Mouse (Mus musculus): ENCODE results near the gene Tnks2. TPM values are rescaled to one million over a fixed set of nuclear protein-coding genes. Genes with fewer than 3 reads are reported as not detected.
"Not testable (repeated sequence)": the region's sequence is repeated elsewhere in the genome, so short reads cannot be mapped to it uniquely, and the experiment has no call there.

Gene Tnks2
- polyA plus RNA-seq, 1 experiment from 2014 or later = 60.5 TPM

GRCm38 (mm10) chr19:36818141-36818885 lies 15.7 kb upstream of the Tnks2 start:
- Histone ChIP-seq H3K4me1 (ENCODE audit: control insufficient read depth, insufficient read depth, low read length) (no peaks in the 10 kb centered on the region), H3K9ac (ENCODE audit: low read depth, low read length) (peak overlapping the region; percentile 61), H3K9me3 (replicated peaks; ENCODE audit: control insufficient read depth, low read length) (no peaks in the 10 kb centered on the region), H3K36me3 (ENCODE audit: control insufficient read depth, insufficient read depth, low read length) (no peaks in the 10 kb centered on the region), H3K4me3 (ENCODE audit: low read depth, low read length) (peak overlapping the region; percentile 47), H3K4me2 (peak overlapping the region; percentile 70), H3K27me3 (ENCODE audit: control insufficient read depth, insufficient read depth, low read length) (no peaks in the 10 kb centered on the region), H3K27ac (ENCODE audit: low read depth, low read length) (peak overlapping the region; percentile 29; the same call in 1 of the 2 replicates)
- peak; percentile 42 for ATAC-seq (replicated peaks; ENCODE audit: insufficient number of reproducible peaks, low FRiP score, low TSS enrichment)
- WGBS (ENCODE audit: insufficient replicate concordance) = 7% methylated on average over 22 of the region's 22 CpGs

GRCm38 (mm10) chr19:36819199-36819598 lies 14.8 kb upstream of the Tnks2 start:
- H3K9me3 ChIP-seq (replicated peaks; ENCODE audit: control insufficient read depth, low read length) = no peaks in the 10 kb centered on the region
- H3K36me3 ChIP-seq (ENCODE audit: control insufficient read depth, insufficient read depth, low read length) = no peaks in the 10 kb centered on the region
- H3K4me1 ChIP-seq (ENCODE audit: control insufficient read depth, insufficient read depth, low read length) = no peaks in the 10 kb centered on the region
- H3K4me3 ChIP-seq (ENCODE audit: low read depth, low read length) = no peak overlapping the region
- H3K27me3 ChIP-seq (ENCODE audit: control insufficient read depth, insufficient read depth, low read length) = no peaks in the 10 kb centered on the region
- no peak overlapping the region for H3K4me2 ChIP-seq
- H3K9ac ChIP-seq (ENCODE audit: low read depth, low read length) = no peak overlapping the region
- 77% methylated on average over 6 of the region's 6 CpGs for WGBS (ENCODE audit: insufficient replicate concordance)
- no peak overlapping the region for H3K27ac ChIP-seq (ENCODE audit: low read depth, low read length)
- no peak for ATAC-seq (replicated peaks; ENCODE audit: insufficient number of reproducible peaks, low FRiP score, low TSS enrichment)

- H3K4me2 ChIP-seq = no peak overlapping the region
- no peak overlapping the region for H3K4me3 ChIP-seq (ENCODE audit: low read depth, low read length)
- no peak overlapping the region for H3K9ac ChIP-seq (ENCODE audit: low read depth, low read length)
- H3K9me3 ChIP-seq (replicated peaks; ENCODE audit: control insufficient read depth, low read length) = no peaks in the 10 kb centered on the region
- no peaks in the 10 kb centered on the region for H3K4me1 ChIP-seq (ENCODE audit: control insufficient read depth, insufficient read depth, low read length)
- no peak overlapping the region for H3K27ac ChIP-seq (ENCODE audit: low read depth, low read length)
- H3K36me3 ChIP-seq (ENCODE audit: control insufficient read depth, insufficient read depth, low read length) = no peaks in the 10 kb centered on the region
- ATAC-seq (replicated peaks; ENCODE audit: insufficient number of reproducible peaks, low FRiP score, low TSS enrichment) = no peak
- H3K27me3 ChIP-seq (ENCODE audit: control insufficient read depth, insufficient read depth, low read length) = no peaks in the 10 kb centered on the region
- 85% methylated on average over 4 of the region's 4 CpGs for WGBS (ENCODE audit: insufficient replicate concordance)
Measured at GRCm38 (mm10) chr19:36820469-36820868, 13.6 kb upstream of the Tnks2 start.

- H3K27ac ChIP-seq (ENCODE audit: low read depth, low read length); H3K27me3 ChIP-seq (ENCODE audit: control insufficient read depth, insufficient read depth, low read length); H3K9me3 ChIP-seq (replicated peaks; ENCODE audit: control insufficient read depth, low read length); H3K36me3 ChIP-seq (ENCODE audit: control insufficient read depth, insufficient read depth, low read length); H3K4me1 ChIP-seq (ENCODE audit: control insufficient read depth, insufficient read depth, low read length); ATAC-seq (replicated peaks; ENCODE audit: insufficient number of reproducible peaks, low FRiP score, low TSS enrichment); H3K4me2 ChIP-seq; H3K4me3 ChIP-seq (ENCODE audit: low read depth, low read length); H3K9ac ChIP-seq (ENCODE audit: low read depth, low read length): not testable (repeated sequence)
- 77% methylated on average over 6 of the region's 6 CpGs for WGBS (ENCODE audit: insufficient replicate concordance)
Measured at GRCm38 (mm10) chr19:36821301-36821700, 12.7 kb upstream of the Tnks2 start.

GRCm38 (mm10) chr19:36822701-36823100 lies 11.3 kb upstream of the Tnks2 start:
- no peaks in the 10 kb centered on the region for H3K9me3 ChIP-seq (replicated peaks; ENCODE audit: control insufficient read depth, low read length)

GRCm38 (mm10) chr19:36827650-36828049 lies 6.4 kb upstream of the Tnks2 start:
- WGBS (ENCODE audit: insufficient replicate concordance) = 81% methylated on average over 5 of the region's 5 CpGs
- no peaks in the 10 kb centered on the region for H3K4me1 ChIP-seq (ENCODE audit: control insufficient read depth, insufficient read depth, low read length)
- H3K9ac ChIP-seq (ENCODE audit: low read depth, low read length) = no peak overlapping the region
- no peak overlapping the region for H3K27ac ChIP-seq (ENCODE audit: low read depth, low read length)
- H3K36me3 ChIP-seq (ENCODE audit: control insufficient read depth, insufficient read depth, low read length) = no peaks in the 10 kb centered on the region
- no peak overlapping the region for H3K4me3 ChIP-seq (ENCODE audit: low read depth, low read length)
- no peaks in the 10 kb centered on the region for H3K27me3 ChIP-seq (ENCODE audit: control insufficient read depth, insufficient read depth, low read length)
- H3K4me2 ChIP-seq = no peak overlapping the region
- H3K9me3 ChIP-seq (replicated peaks; ENCODE audit: control insufficient read depth, low read length) = no peaks in the 10 kb centered on the region
- no peak for ATAC-seq (replicated peaks; ENCODE audit: insufficient number of reproducible peaks, low FRiP score, low TSS enrichment)

More at GRCm38 (mm10) chr19:36822701-36823100, 11.3 kb upstream of the Tnks2 start:
- no peak for ATAC-seq (replicated peaks; ENCODE audit: insufficient number of reproducible peaks, low FRiP score, low TSS enrichment)
- WGBS (ENCODE audit: insufficient replicate concordance) = 90% methylated on average over 4 of the region's 4 CpGs
- Histone ChIP-seq H3K27ac (ENCODE audit: low read depth, low read length) (no peak overlapping the region), H3K4me2 (no peak overlapping the region), H3K4me3 (ENCODE audit: low read depth, low read length) (no peak overlapping the region), H3K36me3 (ENCODE audit: control insufficient read depth, insufficient read depth, low read length) (no peaks in the 10 kb centered on the region), H3K9ac (ENCODE audit: low read depth, low read length) (no peak overlapping the region), H3K4me1 (ENCODE audit: control insufficient read depth, insufficient read depth, low read length) (no peaks in the 10 kb centered on the region), H3K27me3 (ENCODE audit: control insufficient read depth, insufficient read depth, low read length) (no peaks in the 10 kb centered on the region)

GRCm38 (mm10) chr19:36828322-36828721 lies 5.7 kb upstream of the Tnks2 start:
- H3K4me3 ChIP-seq (ENCODE audit: low read depth, low read length) = no peak overlapping the region
- WGBS (ENCODE audit: insufficient replicate concordance) = 56% methylated on average over 8 of the region's 8 CpGs
- ATAC-seq (replicated peaks; ENCODE audit: insufficient number of reproducible peaks, low FRiP score, low TSS enrichment) = no peak
- H3K9ac ChIP-seq (ENCODE audit: low read depth, low read length) = no peak overlapping the region
- H3K4me1 ChIP-seq (ENCODE audit: control insufficient read depth, insufficient read depth, low read length) = 0 out of 2 replicates have a peak, but pooled peaks cover 2% of the 10 kb centered on the region
- no peaks in the 10 kb centered on the region for H3K9me3 ChIP-seq (replicated peaks; ENCODE audit: control insufficient read depth, low read length)
- no peaks in the 10 kb centered on the region for H3K36me3 ChIP-seq (ENCODE audit: control insufficient read depth, insufficient read depth, low read length)
- H3K27me3 ChIP-seq (ENCODE audit: control insufficient read depth, insufficient read depth, low read length) = no peaks in the 10 kb centered on the region
- no peak overlapping the region for H3K4me2 ChIP-seq
- H3K27ac ChIP-seq (ENCODE audit: low read depth, low read length) = no peak overlapping the region

- ATAC-seq (replicated peaks; ENCODE audit: insufficient number of reproducible peaks, low FRiP score, low TSS enrichment) = no peak
- H3K27ac ChIP-seq (ENCODE audit: low read depth, low read length) = peak overlapping the region; percentile 99
- WGBS (ENCODE audit: insufficient replicate concordance) = 7% methylated on average over 19 of the region's 19 CpGs
- peak overlapping the region; percentile 87 for H3K4me2 ChIP-seq
- no peaks in the 10 kb centered on the region for H3K36me3 ChIP-seq (ENCODE audit: control insufficient read depth, insufficient read depth, low read length)
- peaks cover 8% of the 10 kb centered on the region; the same call in 1 of the 2 replicates for H3K4me1 ChIP-seq (ENCODE audit: control insufficient read depth, insufficient read depth, low read length)
- H3K27me3 ChIP-seq (ENCODE audit: control insufficient read depth, insufficient read depth, low read length) = no peaks in the 10 kb centered on the region
- H3K4me3 ChIP-seq (ENCODE audit: low read depth, low read length) = peak overlapping the region; percentile 97
- H3K9ac ChIP-seq (ENCODE audit: low read depth, low read length) = peak overlapping the region; percentile 98
- H3K9me3 ChIP-seq (replicated peaks; ENCODE audit: control insufficient read depth, low read length) = no peaks in the 10 kb centered on the region
Measured at GRCm38 (mm10) chr19:36832951-36833787, 863 bp upstream of the Tnks2 start.
